Mouse (Mus musculus): Measurements from ENCODE around the gene Dap.
A peak's percentile ranks its signal among the peaks of the same experiment; 100 is the strongest.

The Dap gene

DNA sequence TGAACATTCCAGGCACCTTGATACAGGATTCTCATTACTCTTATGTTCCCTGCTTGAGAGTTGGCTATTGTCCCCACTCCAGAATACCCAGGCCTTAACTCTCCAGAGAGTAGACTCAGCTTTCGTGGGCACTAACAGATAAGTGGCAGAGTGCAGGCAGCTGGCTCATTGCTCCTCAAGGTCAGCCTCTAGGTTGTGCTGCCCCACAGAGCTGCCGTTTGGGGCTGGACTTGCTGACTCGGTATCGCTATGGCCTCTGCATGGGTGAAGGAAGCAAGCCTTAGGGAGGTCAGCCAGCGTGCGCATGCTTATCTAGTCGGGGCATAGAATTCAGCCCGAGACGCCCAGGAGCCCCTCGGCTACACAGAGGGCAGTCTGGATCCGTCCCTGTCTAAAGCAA is 13.3 kb downstream of the Dap start:
- DNase-seq (ENCODE audit: extremely low spot score, low spot score), result no peak

DNA sequence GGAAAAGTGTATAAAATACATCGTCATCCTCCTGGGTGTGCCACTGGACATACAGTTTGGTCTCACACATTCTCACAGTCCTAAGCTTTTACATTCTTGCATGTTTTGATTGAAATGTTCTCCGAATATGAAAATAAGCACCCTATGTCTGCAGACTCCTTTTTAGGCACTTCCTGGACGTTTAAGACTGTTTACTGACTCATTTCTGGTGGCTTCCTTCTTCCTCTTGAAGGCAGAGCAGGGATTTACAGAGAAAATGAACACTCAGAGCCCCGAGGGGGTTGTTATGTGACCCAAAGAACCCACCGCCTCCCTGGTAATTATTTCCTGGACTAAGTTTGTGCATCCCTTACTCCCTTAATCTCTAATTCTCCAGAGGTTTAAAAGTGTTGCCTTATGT is 13.8 kb downstream of the Dap start:
- no peak for DNase-seq (ENCODE audit: extremely low spot score, low spot score)

DNA sequence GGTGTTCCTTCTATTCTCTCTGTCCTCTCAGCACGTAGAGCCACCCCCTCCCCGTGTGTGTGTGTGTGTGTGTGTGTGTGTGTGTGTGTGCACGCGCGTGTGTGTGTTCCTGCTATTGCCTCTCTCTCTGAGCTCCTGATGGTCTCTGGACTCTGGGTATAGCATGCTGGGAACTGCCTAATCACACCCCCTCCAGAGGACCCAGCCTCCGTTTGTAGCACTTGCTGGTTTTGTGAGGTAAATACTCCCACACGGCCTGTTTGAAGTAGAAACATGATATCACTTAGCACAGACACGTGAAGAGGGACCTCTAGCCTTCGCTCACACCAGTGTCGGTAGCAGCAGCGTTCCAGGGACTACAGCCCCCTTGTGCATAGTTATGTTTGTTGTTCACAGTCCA is 14.5 kb downstream of the Dap start:
- no peak for DNase-seq (ENCODE audit: extremely low spot score, low spot score)

DNA sequence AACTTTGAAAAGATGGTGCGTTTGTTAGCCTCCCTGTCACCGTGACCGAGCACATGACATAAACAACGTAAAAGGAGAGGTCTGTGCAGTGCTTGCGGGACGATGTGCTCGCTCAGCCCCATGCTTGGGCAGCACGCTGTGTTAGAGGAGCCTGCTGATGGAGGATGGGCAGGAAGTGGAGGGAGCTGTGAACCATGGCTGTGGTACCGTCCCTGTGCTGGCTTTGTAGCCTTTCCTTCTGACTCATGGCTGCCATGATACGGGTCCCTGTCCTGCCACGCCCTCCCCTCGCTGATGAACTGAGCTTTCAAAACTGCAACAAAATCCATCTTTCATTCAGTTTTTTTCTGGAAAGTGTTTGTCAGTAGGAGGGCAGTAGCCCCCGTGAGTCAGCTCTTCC is 15.6 kb downstream of the Dap start:
- no peak for DNase-seq (ENCODE audit: extremely low spot score, low spot score)

DNA sequence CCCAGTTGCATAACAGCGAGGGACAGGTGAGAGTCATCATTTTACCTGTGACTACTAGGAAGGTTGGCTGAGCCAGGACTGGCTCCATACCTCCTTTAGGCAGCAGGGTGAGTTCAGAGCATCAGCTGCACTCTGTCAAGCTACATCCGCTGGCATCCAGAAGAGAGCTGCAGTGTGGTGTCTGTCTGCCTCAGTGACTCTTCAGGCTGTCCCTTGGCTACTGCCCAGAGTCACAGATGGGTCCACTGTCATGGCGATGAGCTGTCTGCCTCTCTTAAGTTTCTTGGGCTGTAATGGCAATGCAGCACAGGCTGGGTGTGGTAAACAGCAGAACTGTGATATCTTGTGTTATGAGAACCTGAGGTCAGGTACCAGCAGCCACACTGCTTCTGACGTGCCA is 16.1 kb downstream of the Dap start:
- no peak for DNase-seq (ENCODE audit: extremely low spot score, low spot score)

DNA sequence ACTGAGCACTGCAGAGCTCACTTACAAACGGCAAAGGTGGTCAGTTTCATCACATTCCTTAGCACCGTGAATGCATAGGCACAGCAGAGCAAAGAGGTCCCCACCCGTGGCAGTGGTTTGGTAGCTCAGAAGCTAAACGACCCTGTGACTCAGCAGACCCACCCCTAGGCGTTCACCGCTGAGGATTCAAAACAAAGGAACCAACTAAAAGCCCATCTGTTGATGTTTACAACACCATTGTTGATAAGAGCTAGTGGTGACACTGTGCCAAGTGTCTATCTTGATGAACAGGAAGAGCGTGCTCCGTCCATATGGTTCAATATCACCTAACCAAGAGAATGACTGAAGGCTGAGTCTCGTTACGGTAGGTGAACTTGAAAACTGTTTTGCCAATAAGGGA is 19.1 kb downstream of the Dap start:
- DNase-seq (ENCODE audit: extremely low spot score, low spot score), result no peak

DNA sequence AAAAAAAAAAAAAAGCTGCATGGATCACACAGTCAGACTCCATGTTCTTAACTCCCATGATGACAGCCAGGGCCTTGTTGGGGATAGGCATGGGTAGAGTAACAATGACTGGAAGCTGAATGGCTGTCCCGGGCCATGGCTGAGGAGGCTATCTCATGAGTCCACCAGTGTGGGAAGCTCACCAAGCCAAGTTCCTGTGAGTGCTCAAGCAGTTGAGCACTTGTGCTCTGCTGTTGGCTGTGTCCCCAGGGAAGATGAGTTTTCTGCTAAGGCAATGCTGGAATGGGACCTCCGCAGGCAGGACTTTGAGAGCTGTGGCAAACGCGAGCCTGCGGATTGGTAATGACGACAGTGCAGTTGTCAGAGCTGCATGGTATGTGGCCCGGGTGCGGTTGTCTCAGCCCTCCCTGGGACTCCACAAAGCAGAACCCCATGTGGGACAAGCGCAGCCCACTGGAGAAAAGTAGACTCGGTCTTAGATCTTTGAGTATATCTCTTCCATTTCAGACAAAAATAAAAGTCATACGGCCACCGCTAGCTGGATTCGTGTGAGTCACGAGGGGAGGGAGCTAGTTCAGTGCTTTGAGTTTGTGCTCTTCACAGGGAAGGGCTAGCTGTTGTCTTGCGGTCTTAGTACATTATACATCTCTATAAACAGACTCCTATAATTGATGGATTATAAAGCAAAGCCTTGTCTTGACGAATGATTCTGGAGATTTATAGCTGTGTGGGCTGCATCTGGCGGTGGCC is 20.8 kb downstream of the Dap start:
- DNase-seq (ENCODE audit: extremely low spot score, low spot score), result no peak

DNA sequence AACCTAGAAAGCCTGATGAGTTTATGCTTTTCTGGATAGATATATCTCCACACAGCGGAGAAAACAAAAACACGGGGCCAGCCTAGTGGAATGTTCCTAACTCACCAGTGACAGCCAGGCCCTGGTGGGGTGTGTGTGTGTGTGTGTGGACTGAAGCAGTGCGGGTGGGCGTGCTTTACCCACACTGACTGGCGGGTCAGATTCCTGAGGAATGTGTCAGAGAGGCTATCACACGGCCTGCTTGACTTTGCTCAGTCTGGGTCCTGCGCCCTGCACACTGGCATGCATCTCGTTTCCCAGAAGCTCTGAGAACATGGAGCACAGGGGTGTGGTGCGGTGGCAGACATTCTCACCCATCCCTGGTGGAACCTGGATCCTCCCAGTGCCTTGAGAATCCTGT is 21.8 kb downstream of the Dap start:
- DNase-seq (ENCODE audit: extremely low spot score, low spot score), result no peak

DNA sequence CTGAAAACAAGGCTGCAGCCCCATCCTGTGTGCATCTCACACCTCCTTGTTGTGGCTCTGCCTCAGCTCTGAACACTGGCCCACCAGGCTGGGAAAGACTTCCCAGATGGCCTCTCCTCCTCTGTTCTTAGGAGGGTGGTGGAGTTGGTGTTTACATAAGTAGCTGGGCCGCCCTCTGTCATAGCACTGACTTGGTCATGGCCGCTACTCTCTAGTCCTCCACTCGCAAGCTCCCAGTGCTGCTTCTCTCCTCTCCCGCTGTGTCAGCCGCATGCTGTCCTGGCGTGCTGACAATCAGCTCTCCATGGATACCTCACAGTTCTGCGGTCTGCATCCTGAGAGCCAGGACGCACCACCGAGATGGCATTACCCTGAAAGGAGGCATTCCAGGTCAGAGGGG is 22.9 kb downstream of the Dap start:
- DNase-seq (ENCODE audit: extremely low spot score, low spot score), result no peak

DNA sequence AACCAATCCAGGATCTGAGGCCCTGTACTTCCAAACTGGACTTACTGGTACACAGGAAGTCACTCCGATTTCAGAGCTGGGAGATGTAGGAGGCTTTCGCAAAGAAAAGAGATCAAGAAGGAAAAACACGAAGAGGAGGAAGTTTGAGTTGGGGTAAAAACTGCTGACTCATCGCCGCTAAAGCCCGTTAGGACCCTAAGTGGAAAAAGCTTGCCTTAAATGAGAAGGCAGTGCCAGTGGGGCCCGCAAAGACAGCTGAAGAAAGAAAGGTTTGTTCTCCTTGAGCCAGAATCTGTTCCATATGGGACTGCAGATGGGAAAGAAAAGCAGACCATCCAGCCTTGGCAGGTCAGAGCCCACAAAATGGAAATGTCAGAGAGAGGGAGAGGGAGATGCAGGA is 24.8 kb downstream of the Dap start:
- DNase-seq (ENCODE audit: extremely low spot score, low spot score), result no peak

DNA sequence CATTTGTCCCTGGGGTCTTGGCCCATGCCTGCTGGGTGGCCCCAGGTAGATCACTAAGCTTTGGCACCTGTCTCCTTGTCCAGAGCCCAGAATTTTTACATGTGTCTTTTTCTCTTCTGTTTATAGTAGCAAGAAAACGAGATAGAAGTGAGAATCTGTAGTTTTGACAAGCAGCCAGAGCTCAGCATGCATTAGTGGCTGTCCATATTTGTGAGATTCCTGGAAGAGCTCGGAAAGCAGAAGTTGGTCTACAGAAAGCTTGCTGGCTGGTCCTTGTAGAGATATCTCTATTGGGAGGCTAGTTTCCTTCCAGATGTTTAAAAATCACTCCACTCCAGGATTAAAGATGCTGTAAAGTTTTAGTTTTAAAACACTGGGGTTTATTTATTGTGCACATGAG is 25.9 kb downstream of the Dap start:
- no peak for DNase-seq (ENCODE audit: extremely low spot score, low spot score)

DNA sequence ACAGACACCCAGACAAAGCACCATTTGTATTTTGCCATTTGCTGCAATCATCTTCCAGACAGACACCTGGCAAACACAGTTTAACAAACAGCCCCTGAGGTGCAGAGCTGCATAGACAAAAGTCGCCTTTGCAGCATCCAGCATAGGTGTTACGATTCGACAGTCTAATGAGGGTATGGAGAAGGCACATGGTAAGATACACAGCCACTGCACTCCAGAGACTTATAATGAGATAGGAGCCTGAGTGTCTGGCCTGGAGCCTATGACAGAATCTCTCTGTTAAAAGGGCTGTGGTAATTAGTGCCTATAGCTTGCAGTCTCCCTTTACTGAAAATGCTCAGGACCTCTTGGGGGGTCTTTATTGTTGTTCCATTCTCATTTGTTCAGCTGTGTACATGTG is 26.6 kb downstream of the Dap start:
- DNase-seq (ENCODE audit: extremely low spot score, low spot score), result no peak

DNA sequence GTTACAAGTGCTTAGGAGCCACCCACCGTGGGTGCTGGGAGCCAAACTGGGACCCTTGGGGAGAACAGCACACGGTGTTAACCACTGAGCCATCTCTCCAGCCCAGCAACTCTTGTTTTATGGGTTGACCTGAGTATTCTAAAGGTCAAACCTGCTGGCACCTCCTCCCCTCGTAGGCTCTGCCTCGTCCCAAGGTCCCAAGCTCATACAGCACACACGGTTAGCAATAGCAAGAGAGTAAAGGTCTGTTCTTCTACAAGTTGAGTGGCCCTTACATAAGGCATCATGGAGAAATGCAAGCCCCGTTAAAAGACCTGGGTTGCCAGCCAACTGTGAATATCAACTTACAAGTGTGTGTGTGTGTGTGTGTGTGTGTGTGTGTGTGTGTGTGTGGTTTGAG is 27.1 kb downstream of the Dap start:
- no peak for DNase-seq (ENCODE audit: extremely low spot score, low spot score)

DNA sequence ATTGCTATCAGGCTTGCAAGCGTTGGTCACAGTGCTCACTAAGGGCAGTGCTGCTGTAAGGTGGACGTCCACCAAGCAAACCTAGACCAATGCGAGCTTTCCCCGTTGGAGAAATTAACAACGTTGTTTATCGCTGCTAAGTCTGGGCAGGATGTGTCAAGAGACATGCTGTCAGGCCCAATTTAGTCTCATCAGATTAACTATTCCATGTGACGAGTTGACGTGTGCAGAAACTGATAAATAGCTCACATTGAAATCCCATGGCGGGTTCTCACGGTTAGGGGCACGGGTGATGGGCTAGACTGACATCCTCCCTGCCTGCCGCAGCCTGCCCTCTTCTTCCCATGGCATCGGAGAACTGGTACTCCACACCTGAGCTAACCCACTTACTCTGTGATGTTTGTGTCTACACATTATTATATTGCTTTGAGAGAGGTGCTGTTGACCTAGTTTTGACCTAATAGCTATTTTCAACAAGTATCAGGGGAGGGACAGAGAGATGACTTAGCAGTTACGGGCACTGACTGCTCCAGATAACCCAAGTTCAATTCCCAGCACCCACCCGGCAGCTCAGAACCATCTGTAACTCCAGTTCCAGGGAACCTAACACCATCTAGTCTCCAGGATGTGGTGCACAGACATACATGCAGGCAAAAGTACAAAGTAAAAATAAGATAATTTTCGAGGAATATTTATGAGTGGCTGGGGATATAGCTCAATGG is 28.6 kb downstream of the Dap start:
- no peak for DNase-seq (ENCODE audit: extremely low spot score, low spot score)

DNA sequence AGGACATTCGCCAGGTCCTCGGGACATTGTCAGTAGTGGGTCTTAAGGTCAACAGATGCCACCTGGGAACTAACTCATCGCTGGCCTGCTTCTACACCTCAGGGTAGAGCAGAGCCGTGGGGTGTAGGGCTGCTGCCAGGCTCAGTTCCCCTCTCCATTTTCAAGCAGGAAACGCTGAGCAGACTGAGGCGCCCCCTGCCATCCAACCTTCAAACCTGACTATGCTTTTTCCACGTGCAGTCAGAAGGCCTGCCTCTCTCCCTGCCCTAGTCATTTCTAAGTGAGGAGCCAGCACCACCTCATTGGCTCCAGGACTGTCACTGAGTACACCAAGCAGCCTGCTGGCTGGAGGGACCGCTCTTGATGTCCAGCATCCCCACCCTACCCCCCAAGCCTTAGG is 29.3 kb downstream of the Dap start:
- no peak for DNase-seq (ENCODE audit: extremely low spot score, low spot score)

DNA sequence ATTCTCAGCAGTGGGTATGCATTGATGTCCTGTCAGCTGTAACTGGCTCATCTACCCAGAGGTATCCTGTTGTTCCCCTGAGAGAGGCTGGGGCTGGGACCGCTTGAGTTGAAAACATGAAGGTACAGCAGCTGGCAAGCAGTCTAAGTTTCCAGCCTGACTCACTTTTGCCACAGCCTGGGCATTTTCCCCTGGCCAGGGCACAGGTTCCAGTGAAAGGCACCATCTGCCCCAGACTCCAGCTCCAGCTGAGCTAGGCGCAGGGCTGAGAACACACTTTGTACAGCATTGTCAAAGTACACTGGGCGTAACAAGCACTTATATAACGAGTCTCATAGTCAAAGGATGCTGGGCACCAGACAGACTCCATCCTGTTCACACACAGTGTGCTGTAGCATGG is 29.8 kb downstream of the Dap start:
- DNase-seq (ENCODE audit: extremely low spot score, low spot score), result no peak

DNA sequence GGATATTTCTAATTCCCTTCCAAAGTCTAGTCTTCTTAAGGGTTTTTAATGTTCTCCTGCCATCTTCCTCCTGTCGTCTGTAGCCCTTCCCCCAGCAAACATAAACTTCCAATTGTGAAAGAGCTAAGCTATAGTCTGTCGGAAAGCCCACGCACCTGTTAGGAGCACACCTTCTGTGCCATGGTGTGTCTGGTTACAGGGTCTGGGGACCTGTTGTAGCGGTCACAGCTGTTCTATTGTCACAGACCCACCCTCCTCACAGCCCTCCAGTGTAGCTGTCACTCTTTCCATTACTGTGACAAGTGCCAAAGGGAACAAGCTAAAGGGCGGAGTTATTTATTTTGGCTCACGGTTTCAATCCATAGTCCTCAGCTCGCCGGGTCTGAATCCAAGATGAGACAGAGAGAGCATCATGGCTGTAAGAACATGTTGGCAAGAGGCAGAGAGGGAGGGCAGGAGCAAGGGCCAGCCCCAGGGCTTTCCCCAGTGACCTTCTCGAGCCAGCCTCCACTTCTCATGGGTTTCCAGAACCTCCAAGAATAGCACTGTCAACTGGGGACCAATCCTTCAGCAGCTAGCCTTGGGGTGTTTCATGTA is 30.9 kb downstream of the Dap start:
- DNase-seq (ENCODE audit: extremely low spot score, low spot score), result no peak

DNA sequence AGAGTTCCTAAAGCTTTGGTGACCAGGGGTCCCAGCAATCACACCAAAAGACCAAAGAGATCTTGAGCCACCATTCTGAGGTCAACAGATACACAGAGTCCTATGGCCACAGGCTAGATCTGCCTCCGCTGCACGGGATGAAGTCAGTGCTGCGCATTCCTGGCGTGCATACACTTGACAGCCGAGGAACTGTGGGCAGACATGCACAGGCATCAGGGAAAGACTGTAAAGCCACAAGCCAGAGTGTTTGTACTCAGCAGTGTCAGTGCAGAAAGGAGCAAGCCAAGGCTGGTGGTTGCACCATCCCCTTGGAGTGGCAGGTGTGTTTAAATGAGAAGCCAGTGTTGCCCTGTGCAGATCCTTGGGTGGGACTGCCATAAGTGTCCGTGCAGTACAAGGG is 31.6 kb downstream of the Dap start:
- DNase-seq (ENCODE audit: extremely low spot score, low spot score), result no peak

DNA sequence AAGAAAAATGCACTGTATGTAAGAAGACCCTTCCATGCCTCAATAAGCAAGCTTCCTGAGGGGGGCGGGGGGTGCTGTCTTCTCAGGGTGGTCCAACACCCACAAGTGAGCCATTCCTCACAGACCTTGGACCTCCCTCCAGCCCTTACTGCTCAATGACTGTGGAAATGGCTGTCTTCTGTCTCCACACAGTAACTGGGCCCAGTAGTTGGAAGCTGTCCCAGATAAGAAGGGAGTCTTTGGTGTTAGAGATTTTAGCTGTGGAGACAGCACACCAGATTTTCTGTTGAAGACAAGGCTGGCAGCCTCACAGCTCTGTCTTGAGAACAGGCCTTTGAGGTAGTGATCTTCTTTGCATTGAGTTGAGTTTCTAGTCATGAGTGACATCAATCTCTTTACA is 33.2 kb downstream of the Dap start:
- DNase-seq (ENCODE audit: extremely low spot score, low spot score), result no peak

DNA sequence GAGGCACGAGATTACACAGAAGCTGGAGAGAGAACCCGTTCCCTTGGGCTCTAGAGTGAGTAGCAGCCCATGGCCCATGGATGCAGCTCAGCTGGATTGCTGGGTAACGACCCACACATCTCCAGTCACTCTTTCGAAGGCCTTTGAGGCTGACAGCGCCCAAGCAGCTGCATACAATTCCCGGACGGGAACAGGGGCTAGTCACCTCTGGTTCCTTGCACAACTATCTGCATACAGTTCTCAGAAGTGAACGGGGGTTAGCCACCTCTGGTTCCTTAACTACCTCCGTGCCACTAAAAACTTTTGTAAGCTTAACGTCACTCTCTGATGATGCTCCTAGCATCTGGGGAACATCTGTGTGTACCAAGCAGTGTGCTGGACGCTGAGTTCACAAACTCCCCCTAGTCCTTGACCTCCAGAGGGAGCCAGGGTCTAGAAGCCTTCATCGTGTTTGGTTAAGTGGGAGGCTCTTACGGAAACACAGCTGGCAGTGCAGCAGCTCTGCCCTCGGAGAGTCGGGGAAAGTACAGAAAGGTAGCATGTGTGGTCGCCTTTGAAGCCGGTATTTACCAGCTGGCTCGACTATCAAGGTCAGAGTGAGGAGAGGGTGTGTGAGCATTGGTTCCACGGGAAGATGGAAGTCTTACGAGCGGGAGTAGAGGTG is 34.0 kb downstream of the Dap start:
- peak; percentile 43 for DNase-seq (ENCODE audit: extremely low spot score, low spot score)

DNA sequence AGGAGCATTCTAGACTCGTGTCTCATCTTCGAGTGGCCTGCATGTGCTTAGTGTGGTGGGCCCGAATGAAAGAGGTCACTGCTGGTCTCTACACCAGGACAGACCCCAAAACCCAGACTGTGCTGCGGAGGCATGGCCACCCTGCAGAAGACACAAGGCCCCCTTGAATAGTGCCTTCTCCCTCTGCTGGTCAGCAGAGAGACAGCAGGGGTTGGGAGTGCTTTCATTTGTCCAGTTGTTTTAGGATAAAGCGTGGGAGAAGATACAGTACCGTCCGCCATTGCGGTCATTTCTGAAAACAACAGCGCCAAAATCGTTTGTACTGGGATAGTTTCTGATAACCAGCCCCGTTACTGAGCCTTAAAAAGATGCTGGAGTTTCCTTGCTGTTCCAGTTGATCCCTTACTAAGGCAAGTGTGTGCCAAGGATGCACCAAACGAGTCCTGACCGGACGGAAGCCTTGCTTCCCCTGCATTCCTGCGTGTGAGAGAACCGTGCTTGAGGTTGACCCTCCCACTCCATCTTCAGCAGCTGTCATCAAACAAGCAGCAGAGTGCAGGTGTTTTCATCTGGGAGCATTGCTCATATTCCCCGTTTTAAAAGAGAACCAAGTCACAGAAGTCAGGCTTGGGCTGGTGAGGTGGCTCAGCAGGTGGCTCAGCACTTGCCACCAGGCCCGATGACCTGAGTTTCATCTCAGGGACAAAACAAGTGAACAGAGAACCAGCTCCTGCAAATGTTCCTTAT is 34.8 kb downstream of the Dap start:
- DNase-seq (ENCODE audit: extremely low spot score, low spot score), result no peak

DNA sequence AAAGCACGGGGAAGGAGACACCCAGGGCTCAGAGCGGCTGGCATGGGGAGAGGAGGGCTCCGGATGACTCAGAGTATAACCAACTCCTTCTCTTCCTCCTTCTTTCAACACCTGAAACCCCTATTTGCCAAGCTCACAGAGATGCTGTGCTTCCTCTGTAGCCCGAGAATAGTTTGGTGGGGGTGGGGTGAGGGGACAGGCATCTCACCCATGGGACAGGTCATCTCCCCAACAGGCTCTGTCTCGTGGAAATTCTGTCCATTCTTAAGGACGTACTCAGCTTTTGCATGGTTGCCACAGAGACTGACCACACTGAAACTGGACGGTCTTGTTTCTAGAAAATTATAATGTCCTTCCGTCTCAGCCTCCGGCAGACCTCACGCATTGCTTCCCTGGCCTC is 37.0 kb downstream of the Dap start:
- no peak for DNase-seq (ENCODE audit: extremely low spot score, low spot score)
